Mouse (Mus musculus) liver, adult 2 months (tissue): ENCODE results near the gene Msrb1. TPM values are rescaled to one million over a fixed set of nuclear protein-coding genes. Genes with fewer than 3 reads are reported as not detected.
A peak's percentile ranks its signal among the peaks of the same experiment; 100 is the strongest.
"Not testable (repeated sequence)": the region's sequence is repeated elsewhere in the genome, so short reads cannot be mapped to it uniquely, and the experiment has no call there.

Source experiments
- DNase-seq: peaks from one replicate; pipeline ENCODE4 v3.0.0-alpha.2; 2011; ENCODE audit warnings: low read depth, low spot score; ENCODE audit errors: extremely low read depth
- H3K27ac ChIP-seq: fragments of 200-500 bp; replicated peaks from 2 replicates; pipeline ENCODE4 v1.5.1; 2012; ENCODE audit warnings: low read depth, mild to moderate bottlenecking, control low read depth, inconsistent platforms, low read length; ENCODE audit not compliant: insufficient read depth
- H3K27me3 ChIP-seq: fragments of 200-500 bp; 2 replicates; pipeline ENCODE4 v1.6.1; 2012; ENCODE audit warnings: mild to moderate bottlenecking, moderate library complexity, low read length, inconsistent platforms; ENCODE audit not compliant: control insufficient read depth, insufficient read depth
- H3K36me3 ChIP-seq: fragments of 200-500 bp; 2 replicates; pipeline ENCODE4 v1.6.1; 2012; ENCODE audit warnings: low read length, inconsistent platforms; ENCODE audit not compliant: control insufficient read depth, insufficient read depth
- H3K4me1 ChIP-seq: fragments of 200-500 bp; 2 replicates; pipeline ENCODE4 v1.6.1; 2011; ENCODE audit warnings: low read length; ENCODE audit not compliant: control insufficient read depth, insufficient read depth
- H3K4me3 ChIP-seq: fragments of 200-500 bp; 2 replicates; pipeline ENCODE4 v1.5.1; 2011; ENCODE audit warnings: low read depth, mild to moderate bottlenecking, control low read depth, low read length, moderate library complexity; ENCODE audit not compliant: insufficient read depth
- H3K79me2 ChIP-seq: fragments of 200-500 bp; 2 replicates; pipeline ENCODE4 v1.6.1; 2012; ENCODE audit warnings: inconsistent platforms, mild to moderate bottlenecking, low read length, moderate library complexity; ENCODE audit not compliant: control insufficient read depth, insufficient read depth
- H3K9ac ChIP-seq: fragments of 200-500 bp; 2 replicates; pipeline ENCODE4 v1.6.1; 2012; ENCODE audit warnings: low read depth, mild to moderate bottlenecking, control low read depth, inconsistent platforms, low read length
- CTCF ChIP-seq: fragments of 200-500 bp; IDR thresholded peaks from 2 replicates; pipeline ENCODE4 v1.5.1; 2011; ENCODE audit warnings: low read depth, low read length, control low read depth
- POLR2A ChIP-seq: fragments of 200-500 bp; IDR thresholded peaks from 2 replicates; pipeline ENCODE4 v1.6.1; 2011; ENCODE audit warnings: low read length, control low read depth; ENCODE audit not compliant: insufficient read depth; ENCODE audit errors: extremely low read depth
- WGBS: fragments of 180-500 bp; shearing (Covaris S2); methylation state at CpG from one replicate; pipeline ENCODE4 v1.1.7; 2018; 5-methylcytosine and 5-hydroxymethylcytosine counted together
- polyA plus RNA-seq: library from polyadenylated mRNA; depleted of rRNA; stranded (reverse); fragments of >200 nt; gene quantifications from 2 replicates; pipeline ENCODE4 v1.2.3, GENCODE M21; 2012
- total RNA-seq: library from RNA; depleted of rRNA; stranded (reverse); fragments of >200 nt; gene quantifications from 2 replicates; pipeline ENCODE4 v1.2.3, GENCODE M21; 2014

Gene Msrb1
- total and polyA plus RNA-seq, 2 experiments: 184 to 506 TPM

DNA sequence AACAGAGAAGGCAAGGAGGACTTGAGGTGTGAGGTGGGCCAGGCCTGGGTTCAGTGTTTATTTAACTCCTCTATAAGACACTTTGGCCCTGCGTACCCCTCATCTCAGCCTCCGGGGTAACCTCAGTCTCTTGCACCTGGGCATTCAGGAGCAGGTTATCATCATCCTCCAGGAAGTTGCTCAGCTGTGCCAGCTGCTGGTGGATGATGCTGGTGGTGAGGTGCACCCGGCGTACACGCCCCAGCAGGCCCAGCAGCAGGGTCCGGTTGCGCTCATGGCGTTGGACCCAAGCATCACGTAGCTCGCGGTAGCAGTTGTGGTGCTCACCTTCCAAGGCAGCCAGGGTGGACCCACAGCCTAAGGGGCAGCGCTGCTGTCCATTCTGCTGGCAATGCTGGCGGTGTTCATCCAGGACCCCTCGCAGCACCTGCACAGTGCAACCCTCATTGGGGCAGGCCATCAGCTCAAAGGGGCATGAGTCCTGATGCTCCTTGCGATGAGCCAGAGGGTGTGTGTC lies 20.2 kb upstream of the Msrb1 start:
- H3K27ac ChIP-seq: no peak overlapping the region
- 95% methylated on average over 15 of the region's 15 CpGs for WGBS
- H3K36me3 ChIP-seq: peaks cover 2% of the 10 kb centered on the region; the same call in 1 of the 2 replicates
- no peaks in the 10 kb centered on the region for H3K27me3 ChIP-seq
- no peak overlapping the region for H3K9ac ChIP-seq
- peaks cover under 1% of the 10 kb centered on the region; the same call in 1 of the 2 replicates for H3K79me2 ChIP-seq
- peaks cover 2% of the 10 kb centered on the region; the same call in 1 of the 2 replicates for H3K4me1 ChIP-seq
- TF ChIP-seq CTCF (no peak), POLR2A (no peak)
- DNase-seq: no peak
- no peak overlapping the region for H3K4me3 ChIP-seq

DNA sequence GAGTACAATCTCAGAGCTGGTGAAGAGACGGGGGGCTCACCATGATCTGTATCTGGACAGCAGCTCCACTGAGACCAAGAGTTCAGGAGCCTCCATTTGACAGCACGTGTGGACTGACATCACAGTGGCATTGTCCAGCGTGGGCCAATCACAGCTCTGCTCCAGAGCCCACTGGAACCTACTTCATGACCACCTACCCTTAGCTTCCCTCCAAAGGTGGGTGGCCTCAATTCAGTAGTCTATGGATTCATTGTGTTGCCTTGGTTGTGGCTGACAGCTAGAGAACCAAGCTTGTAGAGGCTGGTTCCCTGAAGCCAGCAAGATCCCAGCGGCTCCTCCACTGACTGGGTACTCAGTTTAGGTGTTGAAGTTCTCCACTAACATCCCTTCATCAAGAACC lies 18.5 kb upstream of the Msrb1 start, which contains the start of the genes Rnf151 and Rps2:
TSS of gene Rnf151 (minus strand) at position 121 of the 400 bp plus-strand sequence.
TSS of gene Rps2 (plus strand) at position 174 of the 400 bp plus-strand sequence.
- TF ChIP-seq POLR2A (no peak), CTCF (no peak)

DNA sequence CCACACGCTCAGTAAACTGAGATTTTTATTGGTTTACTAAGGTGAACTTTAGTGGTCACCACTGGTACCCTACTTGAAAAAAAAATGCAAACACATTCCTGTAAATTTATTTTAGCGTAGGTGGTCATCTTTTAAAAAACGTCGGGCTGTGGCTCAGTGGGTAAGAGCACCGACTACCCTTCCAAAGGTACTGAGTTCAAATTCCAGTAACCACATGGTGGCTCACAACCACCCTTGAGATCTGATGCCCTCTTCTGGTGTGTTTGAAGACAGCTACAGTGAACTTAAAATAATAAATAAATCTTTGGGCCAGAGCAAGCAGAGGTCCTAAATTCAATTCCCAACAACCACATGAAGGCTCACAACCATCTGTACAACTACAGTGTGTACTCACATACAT lies 17.5 kb upstream of the Msrb1 start:
- Histone ChIP-seq H3K36me3 (peaks cover 12% of the 10 kb centered on the region), H3K9ac (peak overlapping the region; percentile 80), H3K4me3 (peak overlapping the region; percentile 72), H3K4me1 (peaks cover 19% of the 10 kb centered on the region)
- WGBS: 48% methylated on average over 5 of the region's 5 CpGs
- not testable (repeated sequence) for H3K79me2 ChIP-seq, H3K27me3 ChIP-seq, DNase-seq, H3K27ac ChIP-seq

More for the DNA sequence above, 18.5 kb upstream of the Msrb1 start, which contains the start of the genes Rnf151 and Rps2:
- H3K4me1 ChIP-seq: peaks cover 14% of the 10 kb centered on the region
- H3K36me3 ChIP-seq: peaks cover 12% of the 10 kb centered on the region
- no peaks in the 10 kb centered on the region for H3K27me3 ChIP-seq
- H3K9ac ChIP-seq: no peak within 1 kb of the TSS
- H3K4me3 ChIP-seq: no peak within 1 kb of the TSS
- H3K79me2 ChIP-seq: peaks cover 3% of the 10 kb centered on the region; the same call in 1 of the 2 replicates
- 93% methylated on average over 4 of the region's 4 CpGs for WGBS
- no peak within 1 kb of the TSS for H3K27ac ChIP-seq
- no peak for DNase-seq

DNA sequence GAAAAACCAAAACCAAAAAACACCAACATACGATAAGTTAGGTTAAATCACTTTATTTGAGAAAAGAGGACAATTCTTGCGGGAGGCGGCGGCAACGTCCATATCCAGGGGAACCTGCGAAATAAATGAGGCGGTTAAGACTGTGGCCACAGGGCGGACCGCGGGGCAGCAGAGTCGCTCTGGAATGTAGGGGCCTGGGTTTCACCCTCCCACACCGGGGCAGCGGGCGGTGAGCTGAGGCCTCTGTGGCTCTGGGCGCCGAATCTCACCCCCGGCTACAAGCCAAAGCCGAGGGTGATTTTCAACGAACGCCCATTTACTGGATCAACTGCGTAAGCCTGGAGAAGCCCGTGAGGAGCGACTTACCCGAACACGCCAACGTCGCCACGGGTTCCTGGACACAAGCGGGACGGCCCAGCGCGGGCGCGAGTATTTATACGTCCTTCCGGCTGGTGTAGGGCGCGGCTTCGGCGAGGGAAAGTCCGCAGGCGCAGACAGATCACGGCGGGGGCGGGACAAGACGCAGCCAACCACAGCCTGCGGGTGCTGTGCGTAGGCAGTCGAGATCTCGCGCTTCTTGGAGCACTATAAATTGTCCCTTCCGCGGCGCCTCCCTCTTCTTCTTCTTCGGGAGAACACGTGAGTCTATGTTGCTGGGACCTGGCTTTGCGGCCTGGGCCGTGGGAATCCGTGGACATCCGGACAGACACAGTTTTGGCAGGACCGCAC lies 16.8 kb upstream of the Msrb1 start:
- Histone ChIP-seq H3K79me2 (peaks cover 8% of the 10 kb centered on the region; the same call in 1 of the 2 replicates), H3K4me3 (peak overlapping the region; percentile 76), H3K27ac (peak overlapping the region; percentile 63), H3K9ac (peak overlapping the region; percentile 80), H3K27me3 (no peaks in the 10 kb centered on the region), H3K4me1 (peaks cover 21% of the 10 kb centered on the region), H3K36me3 (peaks cover 12% of the 10 kb centered on the region)
- peak; percentile 94 for DNase-seq
- TF ChIP-seq CTCF: no peak
- peak; percentile 90 for TF ChIP-seq POLR2A
- WGBS: under 1% methylated on average over 61 of the region's 61 CpGs

DNA sequence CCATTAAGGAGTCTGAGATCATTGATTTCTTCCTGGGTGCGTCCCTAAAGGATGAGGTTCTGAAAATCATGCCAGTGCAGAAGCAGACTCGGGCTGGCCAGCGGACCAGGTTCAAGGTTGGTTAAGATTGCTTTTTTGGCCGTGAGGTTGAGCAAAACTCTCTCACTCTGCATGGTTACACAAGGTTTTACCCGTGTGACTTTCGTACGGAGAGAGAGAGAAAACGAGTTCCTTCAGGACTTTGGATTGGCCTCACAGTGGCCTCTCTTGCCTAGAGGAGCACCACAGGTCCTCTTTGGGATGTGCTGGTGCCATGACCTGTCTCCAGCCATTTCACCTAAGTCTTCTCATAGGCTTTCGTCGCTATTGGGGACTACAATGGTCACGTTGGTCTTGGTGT lies 15.8 kb upstream of the Msrb1 start:
- whole genome bisulfite sequencing: under 1% methylated on average over 11 of the region's 11 CpGs
- Histone ChIP-seq H3K9ac (peak overlapping the region; percentile 67), H3K4me3 (peak overlapping the region; percentile 76), H3K27ac (peak overlapping the region; percentile 53), H3K36me3 (peaks cover 12% of the 10 kb centered on the region), H3K4me1 (peaks cover 21% of the 10 kb centered on the region)
- H3K27me3 ChIP-seq, H3K79me2 ChIP-seq: not testable (repeated sequence)
- peak; percentile 73 for DNase-seq

DNA sequence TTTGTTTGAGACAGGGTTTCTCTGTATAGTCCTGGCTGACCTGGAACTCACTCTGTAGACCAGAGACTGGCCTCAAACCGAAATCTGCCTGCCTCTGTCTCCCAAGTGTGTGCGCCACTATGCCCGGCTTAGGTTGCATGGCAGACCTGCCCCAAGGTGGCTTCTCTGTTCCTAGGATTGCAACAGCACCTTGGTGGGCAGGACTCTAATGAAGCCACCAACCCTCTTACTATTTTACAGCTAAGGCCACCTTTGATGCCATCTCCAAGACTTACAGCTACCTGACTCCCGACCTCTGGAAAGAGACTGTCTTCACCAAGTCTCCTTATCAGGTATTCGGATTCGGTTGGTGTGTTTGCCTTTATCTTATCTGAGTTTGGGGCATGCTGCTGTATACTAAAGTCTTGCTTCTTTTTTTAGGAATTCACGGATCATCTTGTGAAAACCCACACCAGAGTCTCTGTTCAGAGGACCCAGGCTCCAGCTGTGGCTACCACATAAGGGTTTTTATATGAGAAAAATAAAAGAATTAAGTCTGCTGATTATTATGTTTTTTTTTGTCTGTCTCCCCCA lies 15.0 kb upstream of the Msrb1 start:
- Histone ChIP-seq H3K4me3 (peak overlapping the region; percentile 15; the same call in 1 of the 2 replicates), H3K4me1 (peaks cover 21% of the 10 kb centered on the region), H3K36me3 (peaks cover 12% of the 10 kb centered on the region), H3K9ac (peak overlapping the region; percentile 57), H3K27ac (0 out of 2 replicates have a peak overlapping the region, but pooled peaks have one; percentile 6)
- DNase-seq: peak; percentile 18
- H3K27me3 ChIP-seq, H3K79me2 ChIP-seq: not testable (repeated sequence)
- 17% methylated on average over 7 of the region's 7 CpGs for WGBS
